Mouse (Mus musculus) neutrophil, adult 65 days (primary cell): ENCODE results near the gene Hadha. TPM values are rescaled to one million over a fixed set of nuclear protein-coding genes. Genes with fewer than 3 reads are reported as not detected.

Source experiments
- total RNA-seq: library from RNA; stranded (reverse); gene quantifications from 2 replicates; pipeline ENCODE4 v1.2.4, GENCODE M21; 2023

The Hadha gene
- 69.2 and 73.4 TPM in 2 replicates for total RNA-seq

GRCm38 (mm10) chr5:30154474-30155394, at the start of gene Hadha, which contains the start of gene Hadhb:
Gene Hadha (minus strand): TSS chr5:30155162.
Gene Hadhb (plus strand): TSS chr5:30155248.

GRCm38 (mm10) chr5:30105668-30106300, 49.2 kb downstream of the Hadha start, which contains the start of gene 3110082J24Rik:
Gene 3110082J24Rik (minus strand): TSS chr5:30106086.

DNA sequence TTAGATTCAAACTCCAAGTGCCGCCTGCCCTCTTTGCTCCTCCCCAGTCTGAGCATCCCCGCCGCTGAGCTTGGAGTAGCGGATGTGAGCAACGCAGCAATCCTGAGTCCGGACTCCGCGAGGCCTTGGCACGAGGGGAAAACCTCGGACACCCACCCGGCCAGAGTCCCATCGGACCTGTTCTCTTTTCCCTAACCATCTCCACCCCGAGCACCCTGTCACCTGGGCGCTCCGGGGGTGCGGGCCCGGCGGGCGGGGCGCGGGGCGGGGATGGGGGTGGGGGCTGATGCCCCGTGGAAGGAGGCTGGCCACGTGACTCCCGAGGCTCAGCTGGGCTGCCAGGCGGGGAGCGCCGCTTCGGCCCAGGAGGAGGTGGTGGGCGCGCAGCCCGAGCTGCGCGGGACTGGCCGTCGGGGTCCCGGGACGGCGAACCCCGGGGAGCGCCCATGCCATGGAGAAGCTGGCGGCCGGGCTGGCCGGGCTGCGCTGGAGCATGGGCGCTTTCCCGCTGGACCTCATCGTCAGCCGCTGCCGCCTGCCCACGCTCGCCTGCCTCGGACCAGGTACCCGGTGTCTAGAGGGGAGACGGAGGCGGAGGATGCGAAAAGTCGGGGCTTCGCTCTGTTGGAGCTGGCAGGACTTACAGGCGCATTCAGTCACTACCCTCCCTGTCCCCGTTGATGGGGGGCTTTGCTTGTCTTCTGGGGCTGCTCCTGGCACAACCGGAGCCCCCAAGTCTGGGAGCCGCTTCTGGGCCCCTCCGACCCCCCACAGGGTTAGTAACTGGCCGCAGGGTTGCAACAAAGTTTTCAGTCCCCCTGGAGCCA, 49.9 kb downstream of the Hadha start, which contains the start of gene Garem2:
Gene Garem2, plus strand, starts transcription at position 321 of the 827 bp plus-strand sequence.

GRCm38 (mm10) chr5:30072825-30073821, 81.8 kb downstream of the Hadha start, which contains the start of gene Tyms:
Gene Tyms (minus strand): TSS chr5:30073617.

Other genes starting within 250 kb of the Hadha start
- gene Il6, start 142.0 kb downstream of the Hadha start, total RNA-seq: 3.9 and 5.6 TPM in 2 replicates
- gene Tyms, start 81.5 kb downstream of the Hadha start, total RNA-seq: 55.8 and 62.4 TPM in 2 replicates
- not detected in 2 replicates for gene Garem2, start 50.0 kb downstream of the Hadha start, total RNA-seq
- not detected in 2 replicates for gene 3110082J24Rik, start 49.1 kb downstream of the Hadha start, total RNA-seq
- gene Hadhb, start 86 bp upstream of the Hadha start, total RNA-seq: 54.5 and 74.3 TPM in 2 replicates
- gene Adgrf3, start 50.6 kb upstream of the Hadha start, total RNA-seq: not detected in 2 replicates
- 9.3 and 9.7 TPM in 2 replicates for gene Selenoi, start 77.4 kb upstream of the Hadha start, total RNA-seq
- gene Drc1, start 126.2 kb upstream of the Hadha start, total RNA-seq: not detected in 2 replicates